Mouse (Mus musculus) CH12.LX (cell line): ENCODE data around the gene B3gnt8.

Source experiments
- CTCF ChIP-seq, 2 experiments: IDR thresholded peaks in 1 of 2; conservative IDR thresholded peaks in 1 of 2; 2 replicates each; pipeline ENCODE4 v1.5.1; 2011 to 2012; ENCODE audit warnings: low read depth in 2 of 2, low read length in 2 of 2, improper control_type of control experiment in 1 of 2, inconsistent platforms in 1 of 2, mild to moderate bottlenecking in 1 of 2, moderate library complexity in 1 of 2
- HCFC1 ChIP-seq: IDR thresholded peaks from 2 replicates; pipeline ENCODE4 v1.6.1; 2012; ENCODE audit warnings: low read depth, mild to moderate bottlenecking, inconsistent platforms, low read length, improper control_type of control experiment
- NRF1 ChIP-seq: IDR thresholded peaks from 2 replicates; pipeline ENCODE4 v1.6.1; 2014; ENCODE audit warnings: low read depth, mild to moderate bottlenecking, inconsistent platforms, low read length, improper control_type of control experiment, moderate library complexity
- PAX5 ChIP-seq: IDR thresholded peaks from 2 replicates; pipeline ENCODE4 v1.6.1; 2012; ENCODE audit warnings: low read length, inconsistent platforms, mixed read lengths
- POLR2A ChIP-seq: IDR thresholded peaks from 2 replicates; pipeline ENCODE4 v1.6.1; 2011; ENCODE audit warnings: low read depth, mild to moderate bottlenecking, improper control_type of control experiment, low read length

DNA sequence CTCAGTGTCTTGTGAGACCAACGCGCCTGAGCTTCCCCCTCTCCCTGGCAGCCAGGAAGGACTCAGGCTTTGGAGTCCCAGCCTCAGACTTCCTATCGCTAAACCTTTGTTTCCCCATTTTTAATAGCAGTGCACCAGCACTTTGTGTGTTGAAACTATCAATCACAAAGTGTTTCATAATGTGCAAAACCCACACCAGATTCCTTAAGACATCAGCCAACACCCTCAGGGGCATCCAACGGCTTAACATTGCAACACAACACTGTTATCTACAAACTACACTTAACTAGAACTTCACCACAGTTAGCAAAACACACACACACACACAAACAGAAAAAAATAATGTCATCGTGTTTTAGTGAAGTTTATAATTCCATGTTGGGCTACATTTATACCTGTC, 23.4 kb downstream of the B3gnt8 start:
- TF ChIP-seq NRF1 (no peak), PAX5 (no peak), HCFC1 (no peak), CTCF (conservative IDR thresholded peaks at IDR 0.05 in 1 of 2, IDR thresholded peaks at IDR 0.05 in 1 of 2; ENCODE audit: low read depth in 2 of 2, low read length in 2 of 2) (no peak), POLR2A (no peak)
